Mouse (Mus musculus) liver, adult 2 months (tissue): ENCODE results near the gene Lrrc4b. TPM values are rescaled to one million over a fixed set of nuclear protein-coding genes. Genes with fewer than 3 reads are reported as not detected.

ENCODE experiments used
- DNase-seq: peaks from one replicate; pipeline ENCODE4 v3.0.0-alpha.2; 2011; ENCODE audit warnings: low read depth, low spot score; ENCODE audit errors: extremely low read depth
- H3K27ac ChIP-seq: fragments of 200-500 bp; replicated peaks from 2 replicates; pipeline ENCODE4 v1.5.1; 2012; ENCODE audit warnings: low read depth, mild to moderate bottlenecking, control low read depth, inconsistent platforms, low read length; ENCODE audit not compliant: insufficient read depth
- H3K27me3 ChIP-seq: fragments of 200-500 bp; 2 replicates; pipeline ENCODE4 v1.6.1; 2012; ENCODE audit warnings: mild to moderate bottlenecking, moderate library complexity, low read length, inconsistent platforms; ENCODE audit not compliant: control insufficient read depth, insufficient read depth
- H3K36me3 ChIP-seq: fragments of 200-500 bp; 2 replicates; pipeline ENCODE4 v1.6.1; 2012; ENCODE audit warnings: low read length, inconsistent platforms; ENCODE audit not compliant: control insufficient read depth, insufficient read depth
- H3K4me1 ChIP-seq: fragments of 200-500 bp; 2 replicates; pipeline ENCODE4 v1.6.1; 2011; ENCODE audit warnings: low read length; ENCODE audit not compliant: control insufficient read depth, insufficient read depth
- H3K4me3 ChIP-seq: fragments of 200-500 bp; 2 replicates; pipeline ENCODE4 v1.5.1; 2011; ENCODE audit warnings: low read depth, mild to moderate bottlenecking, control low read depth, low read length, moderate library complexity; ENCODE audit not compliant: insufficient read depth
- H3K79me2 ChIP-seq: fragments of 200-500 bp; 2 replicates; pipeline ENCODE4 v1.6.1; 2012; ENCODE audit warnings: inconsistent platforms, mild to moderate bottlenecking, low read length, moderate library complexity; ENCODE audit not compliant: control insufficient read depth, insufficient read depth
- H3K9ac ChIP-seq: fragments of 200-500 bp; 2 replicates; pipeline ENCODE4 v1.6.1; 2012; ENCODE audit warnings: low read depth, mild to moderate bottlenecking, control low read depth, inconsistent platforms, low read length
- CTCF ChIP-seq: fragments of 200-500 bp; IDR thresholded peaks from 2 replicates; pipeline ENCODE4 v1.5.1; 2011; ENCODE audit warnings: low read depth, low read length, control low read depth
- POLR2A ChIP-seq: fragments of 200-500 bp; IDR thresholded peaks from 2 replicates; pipeline ENCODE4 v1.6.1; 2011; ENCODE audit warnings: low read length, control low read depth; ENCODE audit not compliant: insufficient read depth; ENCODE audit errors: extremely low read depth
- WGBS: fragments of 180-500 bp; shearing (Covaris S2); methylation state at CpG from one replicate; pipeline ENCODE4 v1.1.7; 2018; 5-methylcytosine and 5-hydroxymethylcytosine counted together
- polyA plus RNA-seq: library from polyadenylated mRNA; depleted of rRNA; stranded (reverse); fragments of >200 nt; gene quantifications from 2 replicates; pipeline ENCODE4 v1.2.3, GENCODE M21; 2012; rRNA removed
- total RNA-seq: library from RNA; depleted of rRNA; stranded (reverse); fragments of >200 nt; gene quantifications from 2 replicates; pipeline ENCODE4 v1.2.3, GENCODE M21; 2014; rRNA removed

The Lrrc4b gene
- total RNA-seq (0.07 TPM in 1 of 2 replicates, not detected in the other), polyA plus RNA-seq (not detected in 2 replicates)

- Histone ChIP-seq H3K79me2 (no peaks in the 10 kb centered on the region), H3K27ac (no peak within 1 kb of the TSS), H3K4me3 (no peak within 1 kb of the TSS), H3K9ac (no peak within 1 kb of the TSS), H3K27me3 (peaks cover 21% of the 10 kb centered on the region), H3K36me3 (no peaks in the 10 kb centered on the region), H3K4me1 (no peaks in the 10 kb centered on the region)
- 2% methylated on average over 47 of the region's 69 CpGs for WGBS
- TF ChIP-seq POLR2A (no peak), CTCF (no peak)
- no peak for DNase-seq
Observed at GRCm38 (mm10) chr7:44428968-44429521, at the start of gene Lrrc4b. TSS of gene Lrrc4b (plus strand) at chr7:44429018.

GRCm38 (mm10) chr7:44382541-44382940 lies 46.3 kb upstream of the Lrrc4b start:
- Histone ChIP-seq H3K79me2 (no peaks in the 10 kb centered on the region), H3K36me3 (no peaks in the 10 kb centered on the region), H3K4me1 (no peaks in the 10 kb centered on the region), H3K27me3 (no peaks in the 10 kb centered on the region), H3K9ac (no peak overlapping the region), H3K27ac (no peak overlapping the region), H3K4me3 (no peak overlapping the region)
- TF ChIP-seq CTCF = no peak
- TF ChIP-seq POLR2A = no peak
- WGBS = 79% methylated on average over 12 of the region's 12 CpGs
- no peak for DNase-seq

GRCm38 (mm10) chr7:44383980-44384715 lies 44.7 kb upstream of the Lrrc4b start, which contains the start of gene Syt3:
TSS of gene Syt3 (plus strand) at chr7:44384102.
- Histone ChIP-seq H3K9ac (peak within 1 kb of the TSS; percentile 70), H3K79me2 (no peaks in the 10 kb centered on the region), H3K36me3 (no peaks in the 10 kb centered on the region), H3K27me3 (no peaks in the 10 kb centered on the region), H3K4me3 (peak within 1 kb of the TSS; percentile 78), H3K4me1 (no peaks in the 10 kb centered on the region), H3K27ac (no peak within 1 kb of the TSS)
- peak; percentile 73 for DNase-seq
- 2% methylated on average over 27 of the region's 33 CpGs for WGBS
- TF ChIP-seq POLR2A (no peak), CTCF (no peak)

GRCm38 (mm10) chr7:44384716-44385059 lies 44.1 kb upstream of the Lrrc4b start:
- Histone ChIP-seq H3K4me1 (no peaks in the 10 kb centered on the region), H3K36me3 (no peaks in the 10 kb centered on the region), H3K27me3 (no peaks in the 10 kb centered on the region), H3K9ac (peak overlapping the region; percentile 70), H3K4me3 (peak overlapping the region; percentile 78), H3K79me2 (no peaks in the 10 kb centered on the region), H3K27ac (no peak overlapping the region)
- no peak for DNase-seq
- 2% methylated on average over 17 of the region's 17 CpGs for WGBS
- TF ChIP-seq CTCF = no peak

- no peaks in the 10 kb centered on the region for H3K4me1 ChIP-seq
- no peaks in the 10 kb centered on the region for H3K36me3 ChIP-seq
- H3K27ac ChIP-seq = no peak within 1 kb of the TSS
- WGBS = 81% methylated on average over 12 of the region's 12 CpGs
- H3K4me3 ChIP-seq = peak within 1 kb of the TSS; percentile 78
- H3K9ac ChIP-seq = peak within 1 kb of the TSS; percentile 70
- H3K27me3 ChIP-seq = no peaks in the 10 kb centered on the region
- TF ChIP-seq POLR2A (no peak), CTCF (no peak)
- no peaks in the 10 kb centered on the region for H3K79me2 ChIP-seq
- DNase-seq = no peak
Observed at GRCm38 (mm10) chr7:44385720-44386119, 43.1 kb upstream of the Lrrc4b start, which contains the start of gene 1700008O03Rik. TSS of gene 1700008O03Rik (minus strand) at chr7:44385820.

GRCm38 (mm10) chr7:44391831-44392230 lies 37.0 kb upstream of the Lrrc4b start:
- no peak for TF ChIP-seq CTCF
- no peak for TF ChIP-seq POLR2A
- H3K4me1 ChIP-seq = no peaks in the 10 kb centered on the region
- DNase-seq = no peak
- H3K27me3 ChIP-seq = no peaks in the 10 kb centered on the region
- H3K27ac ChIP-seq = no peak overlapping the region
- H3K79me2 ChIP-seq = no peaks in the 10 kb centered on the region
- no peaks in the 10 kb centered on the region for H3K36me3 ChIP-seq
- no peak overlapping the region for H3K9ac ChIP-seq
- 88% methylated on average over 4 of the region's 4 CpGs for WGBS
- H3K4me3 ChIP-seq = no peak overlapping the region
